Mouse (Mus musculus) lung, adult 10 weeks (tissue): ENCODE results near the gene Hps5. TPM values are rescaled to one million over a fixed set of nuclear protein-coding genes. Genes with fewer than 3 reads are reported as not detected.

Source experiments
- polyA plus RNA-seq: library from polyadenylated mRNA; stranded (reverse); fragments of 350-450 nt; fragmentation: Illumina TruSeq; extraction: RNeasy Lipid Tissue Mini Kit (QIAGEN cat#74804); gene quantifications from one replicate; pipeline ENCODE4 v1.2.3, GENCODE M21; 2014; ENCODE audit warnings: low read depth, low replicate concordance; ENCODE audit not compliant: insufficient read depth

Hps5 gene
- polyA plus RNA-seq = 14.7 TPM

DNA sequence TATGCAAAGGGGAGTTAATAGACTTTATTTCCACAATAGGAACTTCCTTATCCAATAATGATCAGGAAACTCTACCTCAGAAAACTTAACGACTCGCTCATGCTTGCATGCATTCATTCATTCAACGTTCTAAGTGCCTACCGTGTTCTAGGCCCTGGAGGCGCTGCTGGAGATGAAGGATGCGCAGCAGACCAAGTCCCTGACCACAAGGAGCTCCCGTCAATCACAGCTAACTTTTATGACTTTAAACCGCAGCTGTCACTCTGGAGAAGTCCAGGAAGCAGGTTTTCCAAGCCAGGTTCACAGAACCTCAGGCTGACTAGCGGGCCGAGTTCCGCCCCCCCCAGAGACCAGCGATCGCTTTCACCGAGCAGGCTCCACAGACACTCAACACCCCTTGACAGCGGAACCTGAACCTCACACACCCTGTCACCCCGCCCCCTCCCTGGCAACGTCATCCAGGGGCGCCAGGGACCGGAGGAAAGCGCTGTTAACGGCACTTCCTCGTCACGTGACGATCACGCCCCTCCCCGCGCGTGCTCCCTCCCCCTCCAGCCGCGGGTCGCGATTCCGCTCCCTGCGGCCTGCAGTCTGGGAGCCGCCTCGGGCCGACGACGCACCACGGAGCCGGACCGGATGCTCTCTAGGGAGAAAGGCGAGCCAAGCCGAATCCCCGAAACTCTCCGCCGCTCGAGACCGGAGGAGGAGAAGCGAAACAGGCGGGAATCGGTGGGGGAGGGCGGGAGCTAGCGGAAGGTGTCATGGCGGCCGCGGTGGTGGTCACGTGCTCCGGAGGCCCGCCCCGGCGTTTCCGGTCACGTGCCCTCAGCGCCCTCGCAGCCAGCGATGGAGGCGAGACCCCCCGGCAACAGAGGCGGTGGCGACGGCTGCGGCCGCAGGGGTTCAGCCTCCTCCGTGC is at the start of gene Hps5, which contains the start of gene Gtf2h1:
Gene Hps5 (minus strand): TSS at position 778 of the 919 bp plus-strand sequence.
Gene Gtf2h1 (plus strand): TSS at position 817 of the 919 bp plus-strand sequence.

DNA sequence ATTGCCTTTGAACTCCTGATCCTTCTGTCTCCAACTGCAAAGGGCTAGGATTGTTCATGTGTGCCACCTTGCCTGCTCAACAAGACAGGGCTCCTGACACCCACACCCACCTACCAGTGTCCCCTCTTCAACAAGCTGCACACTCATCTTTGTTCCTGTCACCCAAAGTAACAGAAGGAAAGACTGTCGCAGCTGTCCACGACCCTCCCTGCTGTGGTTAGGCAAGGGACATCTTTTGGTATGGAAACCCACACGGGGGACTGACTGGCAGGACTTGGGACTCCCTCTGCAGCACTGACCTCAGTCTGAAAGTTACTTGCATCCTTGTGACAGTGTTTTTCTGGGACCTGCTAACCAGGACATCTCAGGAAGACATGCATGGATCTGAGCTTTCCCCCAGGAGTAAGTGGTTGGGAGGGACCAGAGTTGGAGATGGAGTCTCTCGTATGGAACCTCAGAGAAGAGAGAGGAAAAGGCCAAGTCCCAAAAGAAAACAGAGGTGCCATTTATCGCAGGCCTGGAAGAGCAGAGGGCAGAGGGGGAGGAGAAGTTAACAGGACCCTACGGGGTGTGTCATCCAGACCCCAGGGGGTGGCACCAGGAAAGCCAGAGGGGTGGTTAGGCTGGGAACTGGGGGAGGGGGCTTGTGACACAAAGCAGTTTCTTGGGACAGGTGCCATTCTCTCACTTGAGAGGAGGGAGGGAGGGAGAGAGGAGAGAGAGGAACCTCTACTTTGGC is 45.1 kb upstream of the Hps5 start, which contains the start of gene Ldha:
Gene Ldha (plus strand): TSS at position 689 of the 739 bp plus-strand sequence.

DNA sequence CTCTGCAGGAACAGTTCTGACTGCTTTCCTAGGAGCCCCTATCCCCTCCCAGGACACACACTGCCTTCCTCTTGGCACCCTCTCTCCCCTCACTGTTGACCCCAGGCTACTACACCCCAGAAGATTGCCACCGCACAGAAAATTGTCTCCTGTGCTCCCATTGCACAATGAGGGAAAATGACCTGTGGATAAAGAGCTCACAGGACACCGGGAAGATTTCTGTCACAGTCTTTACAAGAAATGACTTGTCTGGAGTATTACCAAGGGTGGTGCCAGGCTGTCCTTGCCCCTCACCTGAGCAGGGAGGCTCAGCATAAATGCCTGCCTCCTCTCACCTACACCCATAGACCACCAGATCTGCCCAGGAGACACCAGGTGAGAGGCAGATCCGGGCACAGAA is 44.4 kb downstream of the Hps5 start, which contains the start of gene Saa2:
Gene Saa2 (plus strand): TSS at position 301 of the 400 bp plus-strand sequence.

DNA sequence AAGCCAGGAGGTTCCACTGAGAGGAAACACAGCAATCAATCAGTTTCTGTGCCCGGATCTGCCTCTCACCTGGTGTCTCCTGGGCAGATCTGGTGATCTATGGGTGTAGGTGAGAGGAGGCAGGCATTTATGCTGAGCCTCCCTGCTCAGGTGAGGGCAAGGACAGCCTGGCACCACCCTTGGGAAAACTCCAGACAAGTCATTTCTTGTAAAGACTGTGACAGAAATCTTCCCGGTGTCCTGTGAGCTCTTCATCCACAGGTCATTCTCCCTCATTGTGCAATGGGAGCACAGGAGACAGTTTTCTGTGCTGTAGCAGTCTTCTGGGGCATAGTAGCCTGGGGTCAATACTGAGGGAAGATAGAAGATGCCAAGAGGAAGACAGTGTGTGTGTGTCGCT is 53.0 kb downstream of the Hps5 start, which contains the start of gene Saa1:
Gene Saa1 (minus strand): TSS at position 101 of the 400 bp plus-strand sequence.

DNA sequence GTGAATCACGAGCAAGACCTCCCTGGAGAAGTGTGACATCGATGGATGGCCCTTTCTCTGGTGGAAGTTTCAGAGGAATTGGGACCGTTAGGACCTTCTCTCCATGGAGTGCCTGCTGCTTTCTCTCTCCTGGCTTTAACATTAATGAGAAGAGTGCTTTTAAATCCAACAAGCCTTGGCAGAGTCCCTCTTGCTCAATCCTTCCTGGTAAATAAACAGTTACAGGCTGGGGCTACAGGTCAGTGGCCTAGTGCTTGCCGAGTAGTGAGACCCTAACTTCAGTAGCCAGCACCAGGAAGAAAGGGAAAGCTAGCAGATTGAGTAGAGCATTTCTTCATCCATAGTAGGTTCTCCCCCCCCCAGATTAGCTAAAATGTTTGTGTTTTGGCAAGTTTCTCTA is 63.4 kb downstream of the Hps5 start, which contains the start of gene Saa4:
Gene Saa4 (minus strand): TSS at position 146 of the 400 bp plus-strand sequence.

DNA sequence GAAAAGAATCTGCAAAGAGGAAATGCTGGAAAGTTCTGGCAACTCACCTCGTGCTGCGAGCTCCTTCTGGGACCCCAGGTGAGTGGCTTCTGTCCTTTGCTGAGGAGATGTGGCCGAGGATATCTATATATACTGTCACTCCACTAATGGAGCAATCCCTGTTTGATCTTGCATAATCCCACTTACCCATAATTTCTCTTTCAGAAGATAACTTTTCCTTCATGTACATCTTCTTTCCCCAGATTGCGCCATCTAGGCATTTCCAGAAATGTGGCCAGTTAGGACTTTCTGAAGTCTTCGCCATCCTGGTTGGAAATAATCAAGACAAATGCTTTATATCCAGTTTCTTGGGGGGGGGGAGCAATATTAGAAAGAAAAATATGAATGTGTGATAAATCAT is 80.3 kb downstream of the Hps5 start, which contains the start of gene Saa3:
Gene Saa3 (minus strand): TSS at position 101 of the 400 bp plus-strand sequence.

Other genes starting within 250 kb of the Hps5 start
- gene Sergef, start 156.3 kb downstream of the Hps5 start, polyA plus RNA-seq = 7.2 TPM
- not detected for gene Tph1, start 123.5 kb downstream of the Hps5 start, polyA plus RNA-seq
- 5.7 TPM for gene Saal1, start 85.4 kb downstream of the Hps5 start, polyA plus RNA-seq
- gene Saa3, start 80.4 kb downstream of the Hps5 start, polyA plus RNA-seq = 26.5 TPM
- not detected for gene Saa4, start 63.5 kb downstream of the Hps5 start, polyA plus RNA-seq
- gene Saa1, start 53.1 kb downstream of the Hps5 start, polyA plus RNA-seq = not detected
- not detected for gene Saa2, start 44.3 kb downstream of the Hps5 start, polyA plus RNA-seq
- gene Gtf2h1, start within 50 bp of the Hps5 start, polyA plus RNA-seq = 16.3 TPM
- gene Ldha, start 45.4 kb upstream of the Hps5 start, polyA plus RNA-seq = 317 TPM
- gene Ldhc, start 65.1 kb upstream of the Hps5 start, polyA plus RNA-seq = not detected
- 82.7 TPM for gene Tsg101, start 123.9 kb upstream of the Hps5 start, polyA plus RNA-seq
- 3.8 TPM for gene Uevld, start 162.5 kb upstream of the Hps5 start, polyA plus RNA-seq
- gene Gm9999, start 187.5 kb upstream of the Hps5 start, polyA plus RNA-seq = not detected
- gene Spty2d1, start 212.3 kb upstream of the Hps5 start, polyA plus RNA-seq = 7.8 TPM